Mouse (Mus musculus): ENCODE measurements at regions not wholly inside any gene's neighbourhood (a gene's known extent, or its start where the extent isn't known, plus 50 kb on each side); places are given as distances from the start of the nearest gene placed in this dataset.

GRCm38 (mm10) chr15:68508190-68508589 lies 2007.5 kb upstream of the Lrrc6 start:
- ATAC-seq (ENCODE audit: low FRiP score), result no peak
- Histone ChIP-seq H3K9ac (replicated peaks) (no peak overlapping the region), H3K36me3 (no peaks in the 10 kb centered on the region)

GRCm38 (mm10) chr15:68506093-68506492 lies 2005.4 kb upstream of the Lrrc6 start:
- H3K4me2 ChIP-seq, result no peak overlapping the region
- H3K4me1 ChIP-seq, result peaks cover 11% of the 10 kb centered on the region
- H3K9me3 ChIP-seq (replicated peaks), result no peaks in the 10 kb centered on the region
- H3K4me3 ChIP-seq (replicated peaks), result no peak overlapping the region
- H3K27me3 ChIP-seq (replicated peaks), result no peaks in the 10 kb centered on the region
- no peak for ATAC-seq (ENCODE audit: low FRiP score)
- H3K36me3 ChIP-seq, result no peaks in the 10 kb centered on the region
- 79% methylated on average over 2 of the region's 2 CpGs for WGBS
- H3K27ac ChIP-seq (replicated peaks), result no peak overlapping the region
- H3K9ac ChIP-seq (replicated peaks), result no peak overlapping the region

More at GRCm38 (mm10) chr15:68508190-68508589, 2007.5 kb upstream of the Lrrc6 start:
- H3K9me3 ChIP-seq (replicated peaks), result no peaks in the 10 kb centered on the region
- H3K27ac ChIP-seq (replicated peaks), result no peak overlapping the region
- 75% methylated on average over 5 of the region's 5 CpGs for WGBS
- H3K4me1 ChIP-seq, result peaks cover 1% of the 10 kb centered on the region; the same call in 1 of the 2 replicates
- H3K27me3 ChIP-seq (replicated peaks), result no peaks in the 10 kb centered on the region
- no peak overlapping the region for H3K4me3 ChIP-seq (replicated peaks)
- H3K4me2 ChIP-seq, result no peak overlapping the region

GRCm38 (mm10) chr15:68496438-68496837 lies 1995.7 kb upstream of the Lrrc6 start:
- Histone ChIP-seq H3K4me2 (no peak overlapping the region), H3K9ac (replicated peaks) (no peak overlapping the region), H3K9me3 (replicated peaks) (no peaks in the 10 kb centered on the region), H3K27ac (replicated peaks) (no peak overlapping the region), H3K27me3 (replicated peaks) (no peaks in the 10 kb centered on the region), H3K36me3 (no peaks in the 10 kb centered on the region), H3K4me3 (replicated peaks) (no peak overlapping the region), H3K4me1 (no peaks in the 10 kb centered on the region)
- 83% methylated on average over 2 of the region's 2 CpGs for WGBS
- no peak for ATAC-seq (ENCODE audit: low FRiP score)

GRCm38 (mm10) chr15:68484789-68485188 lies 1984.1 kb upstream of the Lrrc6 start:
- no peaks in the 10 kb centered on the region for H3K4me1 ChIP-seq
- H3K27me3 ChIP-seq (replicated peaks), result 0 out of 2 replicates have a peak, but pooled peaks cover 2% of the 10 kb centered on the region
- 97% methylated on average over 1 of the region's 1 CpGs for WGBS
- no peak overlapping the region for H3K9ac ChIP-seq (replicated peaks)
- ATAC-seq (ENCODE audit: low FRiP score), result no peak
- no peaks in the 10 kb centered on the region for H3K36me3 ChIP-seq
- H3K4me3 ChIP-seq (replicated peaks), result no peak overlapping the region
- no peaks in the 10 kb centered on the region for H3K9me3 ChIP-seq (replicated peaks)
- H3K27ac ChIP-seq (replicated peaks), result no peak overlapping the region
- no peak overlapping the region for H3K4me2 ChIP-seq

GRCm38 (mm10) chr15:68477745-68478144 lies 1977.0 kb upstream of the Lrrc6 start:
- 89% methylated on average over 5 of the region's 5 CpGs for WGBS
- ATAC-seq (ENCODE audit: low FRiP score), result no peak

GRCm38 (mm10) chr15:68471928-68472327 lies 1971.2 kb upstream of the Lrrc6 start:
- Histone ChIP-seq H3K9ac (replicated peaks) (no peak overlapping the region), H3K9me3 (replicated peaks) (no peaks in the 10 kb centered on the region), H3K4me3 (replicated peaks) (no peak overlapping the region), H3K27ac (replicated peaks) (no peak overlapping the region), H3K27me3 (replicated peaks) (no peaks in the 10 kb centered on the region), H3K4me2 (no peak overlapping the region), H3K36me3 (no peaks in the 10 kb centered on the region), H3K4me1 (no peaks in the 10 kb centered on the region)
- WGBS, result 94% methylated on average over 4 of the region's 4 CpGs
- ATAC-seq (ENCODE audit: low FRiP score), result no peak

More at GRCm38 (mm10) chr15:68477745-68478144, 1977.0 kb upstream of the Lrrc6 start:
- Histone ChIP-seq H3K36me3 (no peaks in the 10 kb centered on the region), H3K4me3 (replicated peaks) (no peak overlapping the region), H3K4me1 (no peaks in the 10 kb centered on the region), H3K27me3 (replicated peaks) (no peaks in the 10 kb centered on the region), H3K9me3 (replicated peaks) (no peaks in the 10 kb centered on the region), H3K9ac (replicated peaks) (no peak overlapping the region), H3K27ac (replicated peaks) (no peak overlapping the region), H3K4me2 (no peak overlapping the region)

GRCm38 (mm10) chr15:68462851-68463250 lies 1962.1 kb upstream of the Lrrc6 start:
- Histone ChIP-seq H3K4me1 (no peaks in the 10 kb centered on the region), H3K9ac (replicated peaks) (no peak overlapping the region), H3K4me3 (replicated peaks) (no peak overlapping the region), H3K9me3 (replicated peaks) (no peaks in the 10 kb centered on the region), H3K27me3 (replicated peaks) (no peaks in the 10 kb centered on the region), H3K27ac (replicated peaks) (no peak overlapping the region), H3K36me3 (no peaks in the 10 kb centered on the region), H3K4me2 (no peak overlapping the region)
- 67% methylated on average over 3 of the region's 3 CpGs for WGBS
- no peak for ATAC-seq (ENCODE audit: low FRiP score)

GRCm38 (mm10) chr15:68457239-68457638 lies 1956.5 kb upstream of the Lrrc6 start:
- WGBS, result 75% methylated on average over 2 of the region's 2 CpGs
- Histone ChIP-seq H3K9me3 (replicated peaks) (no peaks in the 10 kb centered on the region), H3K27ac (replicated peaks) (no peak overlapping the region), H3K27me3 (replicated peaks) (no peaks in the 10 kb centered on the region), H3K9ac (replicated peaks) (no peak overlapping the region), H3K4me1 (no peaks in the 10 kb centered on the region), H3K36me3 (no peaks in the 10 kb centered on the region), H3K4me3 (replicated peaks) (no peak overlapping the region), H3K4me2 (no peak overlapping the region)
- ATAC-seq (ENCODE audit: low FRiP score), result no peak

- Histone ChIP-seq H3K36me3 (no peaks in the 10 kb centered on the region), H3K4me3 (replicated peaks) (no peak overlapping the region), H3K4me2 (no peak overlapping the region), H3K4me1 (no peaks in the 10 kb centered on the region), H3K9ac (replicated peaks) (no peak overlapping the region), H3K27ac (replicated peaks) (no peak overlapping the region), H3K27me3 (replicated peaks) (no peaks in the 10 kb centered on the region), H3K9me3 (replicated peaks) (no peaks in the 10 kb centered on the region)
- no peak for ATAC-seq (ENCODE audit: low FRiP score)
- WGBS, result 63% methylated on average over 2 of the region's 2 CpGs
These were observed 1951.3 kb upstream of the Lrrc6 start for GRCm38 (mm10) chr15:68451971-68452370.

GRCm38 (mm10) chr15:68445341-68445740 lies 1944.6 kb upstream of the Lrrc6 start:
- Histone ChIP-seq H3K27ac (replicated peaks) (no peak overlapping the region), H3K4me2 (no peak overlapping the region), H3K4me1 (no peaks in the 10 kb centered on the region), H3K9ac (replicated peaks) (no peak overlapping the region), H3K36me3 (no peaks in the 10 kb centered on the region), H3K9me3 (replicated peaks) (no peaks in the 10 kb centered on the region), H3K4me3 (replicated peaks) (no peak overlapping the region), H3K27me3 (replicated peaks) (no peaks in the 10 kb centered on the region)
- no peak for ATAC-seq (ENCODE audit: low FRiP score)
- WGBS, result 59% methylated on average over 7 of the region's 7 CpGs

GRCm38 (mm10) chr15:68440636-68441035 lies 1939.9 kb upstream of the Lrrc6 start:
- no peaks in the 10 kb centered on the region for H3K36me3 ChIP-seq
- 65% methylated on average over 9 of the region's 9 CpGs for WGBS
- no peaks in the 10 kb centered on the region for H3K4me1 ChIP-seq
- H3K9ac ChIP-seq (replicated peaks), result no peak overlapping the region
- no peak overlapping the region for H3K4me3 ChIP-seq (replicated peaks)
- no peaks in the 10 kb centered on the region for H3K9me3 ChIP-seq (replicated peaks)
- no peak overlapping the region for H3K27ac ChIP-seq (replicated peaks)
- H3K4me2 ChIP-seq, result no peak overlapping the region
- no peak for ATAC-seq (ENCODE audit: low FRiP score)
- H3K27me3 ChIP-seq (replicated peaks), result no peaks in the 10 kb centered on the region; the same call in 1 of the 2 replicates

GRCm38 (mm10) chr15:68435961-68436360 lies 1935.3 kb upstream of the Lrrc6 start:
- Histone ChIP-seq H3K9ac (replicated peaks) (no peak overlapping the region), H3K4me1 (no peaks in the 10 kb centered on the region), H3K9me3 (replicated peaks) (no peaks in the 10 kb centered on the region), H3K4me2 (no peak overlapping the region), H3K27ac (replicated peaks) (no peak overlapping the region), H3K36me3 (no peaks in the 10 kb centered on the region), H3K4me3 (replicated peaks) (no peak overlapping the region), H3K27me3 (replicated peaks) (peaks cover 2% of the 10 kb centered on the region; the same call in 1 of the 2 replicates)
- ATAC-seq (ENCODE audit: low FRiP score), result no peak
- 78% methylated on average over 3 of the region's 3 CpGs for WGBS

- H3K9me3 ChIP-seq (replicated peaks), result no peaks in the 10 kb centered on the region
- H3K4me3 ChIP-seq (replicated peaks), result no peak overlapping the region
- no peak overlapping the region for H3K4me2 ChIP-seq
- H3K27me3 ChIP-seq (replicated peaks), result 0 out of 2 replicates have a peak, but pooled peaks cover 2% of the 10 kb centered on the region
- WGBS, result 82% methylated on average over 2 of the region's 2 CpGs
- no peak for ATAC-seq (ENCODE audit: low FRiP score)
- H3K9ac ChIP-seq (replicated peaks), result no peak overlapping the region
- no peaks in the 10 kb centered on the region for H3K36me3 ChIP-seq
- no peaks in the 10 kb centered on the region for H3K4me1 ChIP-seq
- no peak overlapping the region for H3K27ac ChIP-seq (replicated peaks)
These were observed 1930.5 kb upstream of the Lrrc6 start for GRCm38 (mm10) chr15:68431251-68431650.

Data from neural tube, embryonic 15.5 days (tissue).